Mouse (Mus musculus) kidney, postnatal 10 days (tissue): ENCODE measurements around the gene Chrdl2.

Experiments used
- DNase-seq: peaks from one replicate; pipeline ENCODE4 v3.0.0; 2021; ENCODE audit warnings: mixed read lengths

Chrdl2 gene

GRCm38 (mm10) chr7:100005790-100006189 is at the start of gene Chrdl2:
TSS of gene Chrdl2 (plus strand) at chr7:100006172.
- DNase-seq: peak; percentile 63

- no peak for DNase-seq
Observed at GRCm38 (mm10) chr7:99957226-99957965, 48.6 kb upstream of the Chrdl2 start.

GRCm38 (mm10) chr7:99960571-99960970 is 45.4 kb upstream of the Chrdl2 start:
- DNase-seq: peak; percentile 0

- DNase-seq: no peak
Observed at GRCm38 (mm10) chr7:99961518-99961917, 44.5 kb upstream of the Chrdl2 start.

GRCm38 (mm10) chr7:99962536-99963236 is 43.3 kb upstream of the Chrdl2 start:
- peak; percentile 34 for DNase-seq

- peak; percentile 4 for DNase-seq
Observed at GRCm38 (mm10) chr7:99963237-99963860, 42.6 kb upstream of the Chrdl2 start.

GRCm38 (mm10) chr7:99965020-99965841 is 40.7 kb upstream of the Chrdl2 start:
- DNase-seq: peak; percentile 52

GRCm38 (mm10) chr7:99966011-99966721 is 39.8 kb upstream of the Chrdl2 start:
- peak; percentile 18 for DNase-seq

GRCm38 (mm10) chr7:99969151-99969550 is 36.8 kb upstream of the Chrdl2 start:
- DNase-seq: peak; percentile 6

GRCm38 (mm10) chr7:99971926-99972325 is 34.0 kb upstream of the Chrdl2 start:
- DNase-seq: peak; percentile 20

GRCm38 (mm10) chr7:99972912-99973311 is 33.1 kb upstream of the Chrdl2 start:
- peak; percentile 2 for DNase-seq

- DNase-seq: peak; percentile 10
Observed at GRCm38 (mm10) chr7:99974208-99974970, 31.6 kb upstream of the Chrdl2 start.

- no peak for DNase-seq
Observed at GRCm38 (mm10) chr7:99975819-99976575, 30.0 kb upstream of the Chrdl2 start.

GRCm38 (mm10) chr7:99978041-99978440 is 27.9 kb upstream of the Chrdl2 start:
- DNase-seq: no peak

- DNase-seq: no peak
Observed at GRCm38 (mm10) chr7:99979081-99979480, 26.9 kb upstream of the Chrdl2 start.

- DNase-seq: peak; percentile 74
Observed at GRCm38 (mm10) chr7:99979546-99980131, 26.3 kb upstream of the Chrdl2 start.

- peak; percentile 96 for DNase-seq
Observed at GRCm38 (mm10) chr7:99980132-99980591, 25.8 kb upstream of the Chrdl2 start, which contains the start of gene Rnf169. TSS of gene Rnf169 (minus strand) at chr7:99980448.

GRCm38 (mm10) chr7:99981311-99981710 is 24.7 kb upstream of the Chrdl2 start:
- DNase-seq: peak; percentile 63

- DNase-seq: no peak
Observed at GRCm38 (mm10) chr7:99982256-99983242, 23.4 kb upstream of the Chrdl2 start.
